Mouse (Mus musculus) CH12.LX (cell line): ENCODE measurements around the gene Pam16. TPM values are rescaled to one million over a fixed set of nuclear protein-coding genes. Genes with fewer than 3 reads are reported as not detected.
A peak's percentile ranks its signal among the peaks of the same experiment; 100 is the strongest.

Experiments
- DNase-seq: peaks from one replicate; pipeline ENCODE4 v3.0.0-alpha.2; 2013; ENCODE audit errors: extremely low read depth
- H3K27ac ChIP-seq: 2 replicates; pipeline ENCODE4 v1.5.1; 2012; ENCODE audit warnings: low read depth, mild to moderate bottlenecking, control low read depth, moderate library complexity; ENCODE audit not compliant: insufficient read depth
- H3K27me3 ChIP-seq: replicated peaks from 2 replicates; pipeline ENCODE3; 2012; ENCODE audit warnings: inconsistent platforms
- H3K36me3 ChIP-seq, 2 experiments: replicated peaks in 1 of 2; 2 replicates each; pipeline versions ENCODE3 to v1.6.1; 2012; ENCODE audit warnings: inconsistent platforms in 1 of 2, low read length in 1 of 2, mild to moderate bottlenecking in 1 of 2, mixed read lengths in 1 of 2, moderate library complexity in 1 of 2; ENCODE audit not compliant: control insufficient read depth in 1 of 2, insufficient read depth in 1 of 2
- H3K4me1 ChIP-seq, 2 experiments: 2 replicates each; pipeline ENCODE4 v1.6.1; 2012; ENCODE audit warnings: inconsistent platforms in 1 of 2, moderate library complexity in 1 of 2; ENCODE audit not compliant: insufficient read depth in 2 of 2, control insufficient read depth in 1 of 2
- H3K4me2 ChIP-seq: 2 replicates; pipeline ENCODE4 v1.6.1; 2012; ENCODE audit warnings: low read depth, mild to moderate bottlenecking, control low read depth; ENCODE audit not compliant: poor library complexity, insufficient read depth, severe bottlenecking
- H3K4me3 ChIP-seq, 3 experiments: fragments of 150-350 bp in 1 of 3; sonication (generic) in 1 of 3; replicated peaks in 1 of 3; 2 replicates each; pipeline versions ENCODE3 to v1.5.1; 2011 to 2012; ENCODE audit warnings: low read depth in 2 of 3, low read length in 2 of 3, mild to moderate bottlenecking in 2 of 3, moderate library complexity in 2 of 3, control low read depth in 1 of 3, improper control_type of control experiment in 1 of 3, inconsistent platforms in 1 of 3, mixed read lengths in 1 of 3; ENCODE audit not compliant: poor library complexity in 1 of 3
- H3K79me2 ChIP-seq: replicated peaks from 2 replicates; pipeline ENCODE4 v1.6.1; 2012; ENCODE audit warnings: mild to moderate bottlenecking, moderate library complexity; ENCODE audit not compliant: control insufficient read depth, poor library complexity, insufficient read depth, severe bottlenecking; ENCODE audit errors: extremely low read depth
- H3K9ac ChIP-seq: 2 replicates; pipeline ENCODE4 v1.6.1; 2012; ENCODE audit warnings: low read depth, mild to moderate bottlenecking, control low read depth, moderate library complexity; ENCODE audit not compliant: insufficient read depth
- H3K9me3 ChIP-seq: replicated peaks from 2 replicates; pipeline ENCODE3; 2012; ENCODE audit warnings: low read length, inconsistent platforms, mixed read lengths
- CTCF ChIP-seq, 2 experiments: IDR thresholded peaks in 1 of 2; conservative IDR thresholded peaks in 1 of 2; 2 replicates each; pipeline ENCODE4 v1.5.1; 2011 to 2012; ENCODE audit warnings: low read depth in 2 of 2, low read length in 2 of 2, improper control_type of control experiment in 1 of 2, inconsistent platforms in 1 of 2, mild to moderate bottlenecking in 1 of 2, moderate library complexity in 1 of 2
- E2F4 ChIP-seq: IDR thresholded peaks from 2 replicates; pipeline ENCODE4 v1.6.1; 2011; ENCODE audit warnings: low read depth, low read length, improper control_type of control experiment; ENCODE audit not compliant: insufficient replicate concordance
- ELF1 ChIP-seq: IDR thresholded peaks from 2 replicates; pipeline ENCODE4 v1.6.1; 2014; ENCODE audit warnings: low read depth, mild to moderate bottlenecking, inconsistent platforms, low read length, improper control_type of control experiment
- ETS1 ChIP-seq: conservative IDR thresholded peaks from 2 replicates; pipeline ENCODE4 v1.6.1; 2012; ENCODE audit warnings: low read depth, mild to moderate bottlenecking, inconsistent platforms, low read length, improper control_type of control experiment, moderate library complexity
- IRF4 ChIP-seq: IDR thresholded peaks from 2 replicates; pipeline ENCODE4 v1.6.1; 2014; ENCODE audit warnings: low read depth, mild to moderate bottlenecking, inconsistent platforms, low read length, improper control_type of control experiment
- MAZ ChIP-seq: IDR thresholded peaks from 2 replicates; pipeline ENCODE4 v1.6.1; 2012; ENCODE audit warnings: low read depth, mild to moderate bottlenecking, inconsistent platforms, low read length, improper control_type of control experiment, moderate library complexity
- MEF2A ChIP-seq: IDR thresholded peaks from 2 replicates; pipeline ENCODE4 v1.6.1; 2014; ENCODE audit warnings: low read depth, mild to moderate bottlenecking, inconsistent platforms, low read length, improper control_type of control experiment, borderline replicate concordance
- MXI1 ChIP-seq: IDR thresholded peaks from 2 replicates; pipeline ENCODE4 v1.6.1; 2011; ENCODE audit warnings: mild to moderate bottlenecking, low read depth, low read length, improper control_type of control experiment
- NRF1 ChIP-seq: IDR thresholded peaks from 2 replicates; pipeline ENCODE4 v1.6.1; 2014; ENCODE audit warnings: low read depth, mild to moderate bottlenecking, inconsistent platforms, low read length, improper control_type of control experiment, moderate library complexity
- POLR2AphosphoS2 ChIP-seq: IDR thresholded peaks from 2 replicates; pipeline ENCODE4 v1.6.1; 2011; ENCODE audit warnings: low read depth, low read length, improper control_type of control experiment
- UBTF ChIP-seq: IDR thresholded peaks from 2 replicates; pipeline ENCODE4 v1.6.1; 2012; ENCODE audit warnings: low read depth, mild to moderate bottlenecking, inconsistent platforms, low read length, improper control_type of control experiment, moderate library complexity
- USF1 ChIP-seq: IDR thresholded peaks from 2 replicates; pipeline ENCODE4 v1.6.1; 2014; ENCODE audit warnings: low read depth, mild to moderate bottlenecking, inconsistent platforms, low read length, improper control_type of control experiment
- dilution Hi-C: fragments of 300-500 bp; cut with MboI; formaldehyde crosslinking; loops from 2 replicates; pipeline ENCODE4 v1.14.3; 2020; ENCODE audit warnings: low sequenced_read_pairs; ENCODE audit not compliant: extremely low pct_unique_long_range_greater_than_20kb, extremely low pct_ligation_motif_present
- in situ Hi-C: fragments of 300-500 bp; cut with MboI; formaldehyde crosslinking; loops from 3 replicates; pipeline ENCODE4 v1.14.3; 2019; ENCODE audit warnings: low sequenced_read_pairs, low pct_ligation_motif_present, low pct_unique_long_range_greater_than_20kb, mixed read lengths
- polyA plus RNA-seq: library from polyadenylated mRNA; unstranded; fragments of >175 nt; gene quantifications from 2 replicates; pipeline ENCODE4 v1.2.1, GENCODE M21; 2012; ENCODE audit warnings: low read depth; ENCODE audit not compliant: insufficient read length
- total RNA-seq, 2 experiments: library from RNA; depleted of rRNA; stranded (reverse); fragments of 300-350 nt in 1 of 2; fragments of >200 nt in 1 of 2; gene quantifications; 2 replicates each; pipeline ENCODE4 v1.2.3; 2012 to 2014

The Pam16 gene
- total and polyA plus RNA-seq, 3 experiments, result 11.6 to 152 (median 103) TPM

DNA sequence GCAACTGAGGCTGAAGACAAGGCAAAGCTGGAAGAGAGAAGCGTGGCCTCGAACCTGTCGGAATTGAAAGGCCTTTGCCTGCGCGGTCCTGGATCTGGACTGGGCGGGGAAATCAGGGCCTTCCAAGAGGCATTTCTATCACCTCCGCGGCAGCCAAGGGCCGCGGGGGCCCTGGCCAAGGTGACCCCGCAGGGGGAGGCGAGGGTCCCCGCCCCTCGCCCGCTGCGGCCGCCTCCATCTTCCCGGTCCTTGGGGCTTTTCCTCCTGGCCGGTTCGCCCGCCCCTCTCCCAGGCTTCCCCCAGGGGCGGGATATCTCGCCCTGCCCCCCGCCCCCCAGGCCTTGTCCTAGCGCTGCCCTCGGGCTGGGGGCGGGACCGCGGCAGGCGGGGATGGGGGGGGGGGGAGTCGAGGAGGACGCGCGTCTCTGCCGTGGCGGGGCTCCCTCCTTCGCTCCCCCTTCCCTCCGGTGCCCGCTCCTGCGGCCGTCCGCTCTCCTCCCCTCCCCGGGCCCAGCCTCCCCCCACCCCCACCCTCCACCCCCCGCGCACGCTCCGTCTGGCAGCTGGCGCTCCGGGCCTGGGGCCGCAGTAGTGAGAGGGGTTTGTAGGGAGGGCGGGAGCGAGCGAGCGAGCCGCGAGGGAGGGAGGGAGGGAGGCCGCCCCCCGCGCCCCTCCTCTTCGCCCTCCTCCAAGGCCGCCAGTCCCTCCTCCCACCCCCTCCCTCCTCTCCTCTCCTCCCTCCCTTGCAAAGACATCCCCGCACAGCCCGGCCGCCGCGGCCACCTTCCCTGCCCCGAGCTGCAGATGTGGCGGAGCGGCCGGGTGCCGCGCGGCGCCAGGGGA lies 30.6 kb downstream of the Pam16 start, which contains the start of gene Glis2:
Glis2 (plus strand) TSS at position 743 of the 843 bp plus-strand sequence.
- H3K27ac ChIP-seq, result no peak within 1 kb of the TSS
- H3K4me2 ChIP-seq, result peak within 1 kb of the TSS; percentile 78
- H3K36me3 ChIP-seq, result no peaks in the 10 kb centered on the region
- H3K9me3 ChIP-seq, result no peaks in the 10 kb centered on the region
- H3K4me3 ChIP-seq, result peak within 1 kb of the TSS; percentile 52 to 66 (median 59)
- peak within 1 kb of the TSS; percentile 88 for H3K9ac ChIP-seq
- no peak for TF ChIP-seq CTCF (conservative IDR thresholded peaks at IDR 0.05 in 1 of 2, IDR thresholded peaks at IDR 0.05 in 1 of 2; ENCODE audit: low read depth in 2 of 2, low read length in 2 of 2)
- peak; percentile 71; the same call in 1 of the 2 replicates for TF ChIP-seq MAZ
- peak; percentile 50; the same call in 1 of the 2 replicates for TF ChIP-seq NRF1
- peaks cover 30% of the 10 kb centered on the region for H3K27me3 ChIP-seq
- peak; percentile 42 for DNase-seq
- dilution Hi-C loops (no loop called here), in situ Hi-C loops (no loop called here)
- peaks cover 17 to 35% of the 10 kb centered on the region in 2 experiments for H3K4me1 ChIP-seq
- no peaks in the 10 kb centered on the region for H3K79me2 ChIP-seq

DNA sequence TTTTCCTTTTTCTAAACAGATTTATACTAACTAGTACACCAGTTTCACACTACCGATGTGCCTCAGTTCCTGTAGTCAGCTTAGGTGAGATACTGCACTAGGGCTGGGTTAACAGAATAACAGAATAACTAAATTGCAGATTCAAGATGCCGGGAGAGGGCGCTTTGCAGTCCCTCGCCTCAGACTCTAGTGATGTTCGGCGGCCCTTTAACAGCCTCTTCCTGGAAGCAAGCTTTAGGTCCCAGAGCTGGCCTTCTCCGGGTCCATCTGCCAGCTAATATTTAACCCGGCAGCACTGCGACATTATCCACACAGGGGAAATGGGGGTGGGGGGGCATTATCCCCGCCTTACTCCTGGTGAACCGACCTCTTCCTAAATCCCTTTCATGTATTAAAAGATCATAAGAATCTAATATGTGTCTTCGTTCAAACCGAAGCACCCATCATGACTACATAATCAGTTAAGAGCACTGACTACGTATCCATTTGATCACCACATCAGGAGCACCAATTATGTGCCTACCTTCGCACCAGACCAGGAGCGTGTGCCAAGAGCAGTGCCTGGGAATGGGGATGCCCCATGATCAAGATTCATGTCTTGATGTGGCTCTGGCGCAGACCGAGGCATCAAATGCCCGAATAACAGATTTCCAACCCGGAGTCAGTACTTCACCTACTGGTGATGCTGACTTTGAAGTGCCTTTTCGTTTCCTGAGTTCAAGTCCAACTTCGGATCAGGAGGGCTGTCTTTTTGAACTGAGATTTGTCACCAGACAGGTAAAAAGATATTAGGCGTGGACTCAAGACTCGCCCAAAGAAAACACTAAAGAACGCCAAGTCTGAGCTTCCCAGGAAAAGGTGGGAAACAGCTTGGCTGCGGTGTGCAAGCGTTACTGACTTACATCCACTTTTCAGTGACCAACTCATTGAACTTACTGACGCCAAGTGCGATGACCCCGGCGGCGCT lies 31.6 kb downstream of the Pam16 start:
- dilution Hi-C loops, result no loop called here
- Histone ChIP-seq H3K79me2 (no peaks in the 10 kb centered on the region), H3K4me3 (peak overlapping the region; percentile 52 to 66 (median 59)), H3K4me2 (peak overlapping the region; percentile 78), H3K4me1 (peaks cover 14 to 26% of the 10 kb centered on the region in 2 experiments), H3K27me3 (peaks cover 30% of the 10 kb centered on the region), H3K9me3 (no peaks in the 10 kb centered on the region), H3K27ac (no peak overlapping the region), H3K36me3 (no peaks in the 10 kb centered on the region), H3K9ac (0 out of 2 replicates have a peak overlapping the region, but pooled peaks have one; percentile 88)
- TF ChIP-seq ETS1 (no peak), CTCF (conservative IDR thresholded peaks at IDR 0.05 in 1 of 2, IDR thresholded peaks at IDR 0.05 in 1 of 2; ENCODE audit: low read depth in 2 of 2, low read length in 2 of 2) (peak in 1 of 2 experiments; percentile 42; a peak in 2 of 4 replicates), E2F4 (no peak), MXI1 (no peak), USF1 (no peak), IRF4 (no peak), POLR2AphosphoS2 (no peak), UBTF (no peak), MEF2A (no peak), ELF1 (0 out of 2 replicates have a peak, but pooled peaks have one; percentile 29)
- in situ Hi-C loops, result no loop called here
- DNase-seq, result no peak
